Mouse (Mus musculus): Measurements from ENCODE around the gene Slc2a13. TPM values are rescaled to one million over a fixed set of nuclear protein-coding genes. Genes with fewer than 3 reads are reported as not detected.

The Slc2a13 gene
- total and polyA plus RNA-seq, 2 experiments from 2014 or later = 0.33 to 1.6 TPM

- TF ChIP-seq CTCF (IDR thresholded peaks at IDR 0.05; ENCODE audit: low read depth) = no peak
- H3K27me3 ChIP-seq (ENCODE audit: control insufficient read depth, insufficient read depth, low read length) = no peaks in the 10 kb centered on the region
- no peak overlapping the region for H3K27ac ChIP-seq (ENCODE audit: low read depth)
- no peak overlapping the region for H3K4me2 ChIP-seq (ENCODE audit: low read depth, low read length)
- H3K9me3 ChIP-seq (replicated peaks; ENCODE audit: control insufficient read depth, low read length) = no peaks in the 10 kb centered on the region
- no peak overlapping the region for H3K9ac ChIP-seq (replicated peaks; ENCODE audit: low read depth, low read length)
- ATAC-seq (ENCODE audit: insufficient read depth, low read depth) (no peak), DNase-seq (ENCODE audit: low spot score) (peak; percentile 9)
- H3K4me3 ChIP-seq (ENCODE audit: low read depth, low read length) = no peak overlapping the region
- H3K36me3 ChIP-seq (replicated peaks; ENCODE audit: control insufficient read depth, insufficient read depth, low read length) = no peaks in the 10 kb centered on the region
- 63% methylated on average over 11 of the region's 11 CpGs for WGBS
- no peaks in the 10 kb centered on the region for H3K4me1 ChIP-seq (ENCODE audit: control insufficient read depth, insufficient read depth)
Measured at GRCm38 (mm10) chr15:91377105-91377504, 196.0 kb downstream of the Slc2a13 start.

DNA sequence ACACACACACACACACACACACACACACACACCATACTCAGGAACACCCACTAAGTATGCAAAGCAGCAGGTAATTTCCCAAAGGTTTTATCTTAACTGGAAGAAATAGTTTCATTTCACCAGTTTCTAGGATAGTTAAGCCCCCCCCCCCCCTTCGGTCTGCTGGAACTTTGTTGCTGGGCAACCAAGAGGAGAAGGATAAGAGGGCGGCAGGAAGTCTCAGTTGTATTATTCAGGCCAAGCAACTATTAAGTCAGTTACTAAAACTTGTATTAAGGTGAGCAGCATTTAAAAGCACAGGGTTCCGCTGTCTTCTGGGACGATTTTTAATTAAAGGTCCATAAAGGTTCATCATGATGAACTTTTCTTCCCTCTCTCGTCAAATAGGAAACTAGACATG lies 198.6 kb downstream of the Slc2a13 start:
- no peak for DNase-seq (ENCODE audit: low spot score)

DNA sequence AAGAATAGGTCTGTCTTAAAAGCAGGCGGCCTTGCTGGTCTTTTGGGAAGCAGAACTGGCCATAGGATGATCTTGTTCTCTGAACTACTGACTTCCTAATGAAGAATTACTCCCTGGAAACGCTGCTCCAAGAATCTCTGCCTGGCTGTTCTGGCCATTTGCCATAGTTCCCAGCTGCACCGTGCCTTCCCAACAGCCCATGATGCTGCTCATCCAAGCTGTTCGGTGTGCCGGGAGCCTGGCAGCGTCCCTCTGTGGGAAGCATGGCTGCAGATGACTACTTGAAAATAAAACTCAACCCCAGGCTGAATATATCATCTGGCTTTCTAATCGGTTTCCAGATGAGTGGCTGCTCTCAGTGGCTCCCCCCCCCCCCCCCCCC lies 199.9 kb downstream of the Slc2a13 start:
- 60% methylated on average over 7 of the region's 7 CpGs for WGBS
- Histone ChIP-seq H3K9me3 (replicated peaks; ENCODE audit: control insufficient read depth, low read length) (no peaks in the 10 kb centered on the region), H3K9ac (replicated peaks; ENCODE audit: low read depth, low read length) (no peak overlapping the region), H3K4me3 (ENCODE audit: low read depth, low read length) (no peak overlapping the region), H3K36me3 (replicated peaks; ENCODE audit: control insufficient read depth, insufficient read depth, low read length) (no peaks in the 10 kb centered on the region), H3K4me1 (ENCODE audit: control insufficient read depth, insufficient read depth) (no peaks in the 10 kb centered on the region), H3K27ac (ENCODE audit: low read depth) (no peak overlapping the region), H3K4me2 (ENCODE audit: low read depth, low read length) (no peak overlapping the region), H3K27me3 (ENCODE audit: control insufficient read depth, insufficient read depth, low read length) (no peaks in the 10 kb centered on the region)
- ATAC-seq (ENCODE audit: insufficient read depth, low read depth) (no peak), DNase-seq (ENCODE audit: low spot score) (no peak)
- TF ChIP-seq EP300 (IDR thresholded peaks at IDR 0.05; ENCODE audit: low read depth) (no peak), CTCF (IDR thresholded peaks at IDR 0.05; ENCODE audit: low read depth) (no peak)

More for the DNA sequence above, 198.6 kb downstream of the Slc2a13 start:
- no peak for ATAC-seq (ENCODE audit: insufficient read depth, low read depth)
- Histone ChIP-seq H3K27ac (ENCODE audit: low read depth) (no peak overlapping the region), H3K9me3 (replicated peaks; ENCODE audit: control insufficient read depth, low read length) (no peaks in the 10 kb centered on the region), H3K36me3 (replicated peaks; ENCODE audit: control insufficient read depth, insufficient read depth, low read length) (no peaks in the 10 kb centered on the region), H3K4me3 (ENCODE audit: low read depth, low read length) (no peak overlapping the region), H3K4me2 (ENCODE audit: low read depth, low read length) (no peak overlapping the region), H3K27me3 (ENCODE audit: control insufficient read depth, insufficient read depth, low read length) (no peaks in the 10 kb centered on the region), H3K9ac (replicated peaks; ENCODE audit: low read depth, low read length) (no peak overlapping the region), H3K4me1 (ENCODE audit: control insufficient read depth, insufficient read depth) (no peaks in the 10 kb centered on the region)
- TF ChIP-seq EP300 (IDR thresholded peaks at IDR 0.05; ENCODE audit: low read depth) = no peak
- TF ChIP-seq CTCF (IDR thresholded peaks at IDR 0.05; ENCODE audit: low read depth) = no peak
- WGBS = 57% methylated on average over 5 of the region's 5 CpGs

- Histone ChIP-seq H3K4me2 (ENCODE audit: low read depth, low read length) (no peak overlapping the region), H3K4me3 (ENCODE audit: low read depth, low read length) (no peak overlapping the region), H3K9ac (replicated peaks; ENCODE audit: low read depth, low read length) (no peak overlapping the region), H3K27me3 (ENCODE audit: control insufficient read depth, insufficient read depth, low read length) (no peaks in the 10 kb centered on the region), H3K27ac (ENCODE audit: low read depth) (no peak overlapping the region), H3K36me3 (replicated peaks; ENCODE audit: control insufficient read depth, insufficient read depth, low read length) (no peaks in the 10 kb centered on the region), H3K9me3 (replicated peaks; ENCODE audit: control insufficient read depth, low read length) (no peaks in the 10 kb centered on the region), H3K4me1 (ENCODE audit: control insufficient read depth, insufficient read depth) (no peaks in the 10 kb centered on the region)
- WGBS = 79% methylated on average over 9 of the region's 9 CpGs
- DNase-seq (ENCODE audit: low spot score) (no peak), ATAC-seq (ENCODE audit: insufficient read depth, low read depth) (no peak)
- TF ChIP-seq CTCF (IDR thresholded peaks at IDR 0.05; ENCODE audit: low read depth) (no peak), EP300 (IDR thresholded peaks at IDR 0.05; ENCODE audit: low read depth) (no peak)
Measured at GRCm38 (mm10) chr15:91372464-91373202, 200.4 kb downstream of the Slc2a13 start.

- H3K9ac ChIP-seq (replicated peaks; ENCODE audit: low read depth, low read length) = no peak overlapping the region
- H3K4me3 ChIP-seq (ENCODE audit: low read depth, low read length) = no peak overlapping the region
- no peak overlapping the region for H3K4me2 ChIP-seq (ENCODE audit: low read depth, low read length)
- TF ChIP-seq CTCF (IDR thresholded peaks at IDR 0.05; ENCODE audit: low read depth) (no peak), EP300 (IDR thresholded peaks at IDR 0.05; ENCODE audit: low read depth) (no peak)
- 74% methylated on average over 7 of the region's 7 CpGs for WGBS
- H3K27me3 ChIP-seq (ENCODE audit: control insufficient read depth, insufficient read depth, low read length) = no peaks in the 10 kb centered on the region
- H3K9me3 ChIP-seq (replicated peaks; ENCODE audit: control insufficient read depth, low read length) = no peaks in the 10 kb centered on the region
- ATAC-seq (ENCODE audit: insufficient read depth, low read depth) (no peak), DNase-seq (ENCODE audit: low spot score) (no peak)
- no peaks in the 10 kb centered on the region for H3K36me3 ChIP-seq (replicated peaks; ENCODE audit: control insufficient read depth, insufficient read depth, low read length)
- no peaks in the 10 kb centered on the region for H3K4me1 ChIP-seq (ENCODE audit: control insufficient read depth, insufficient read depth)
- H3K27ac ChIP-seq (ENCODE audit: low read depth) = no peak overlapping the region
Measured at GRCm38 (mm10) chr15:91371859-91372394, 201.1 kb downstream of the Slc2a13 start.
